Mouse (Mus musculus) erythroblast, adult 5-6 weeks (primary cell): Measurements from ENCODE around the gene Rhbdl1. TPM values are rescaled to one million over a fixed set of nuclear protein-coding genes. Genes with fewer than 3 reads are reported as not detected.

ENCODE experiments used
- ATAC-seq: replicated peaks from 2 replicates; pipeline ENCODE4 v1.8.0; 2016; ENCODE audit warnings: moderate number of reproducible peaks, mild to moderate bottlenecking, moderate TSS enrichment, inconsistent platforms; ENCODE audit not compliant: poor library complexity, low FRiP score, severe bottlenecking
- total RNA-seq, 2 experiments: library from RNA; stranded (forward) in 1 of 2; stranded (reverse) in 1 of 2; fragments of 150-400 nt in 1 of 2; fragments of 200-764, 138-1000 nt in 1 of 2; gene quantifications; 2 replicates each; pipeline versions ENCODE4 v1.2.3 to v1.2.4; 2015 to 2017; ENCODE audit warnings: low replicate concordance in 2 of 2

Gene Rhbdl1
- not detected in 2 replicates for total RNA-seq (2015; ENCODE audit: low replicate concordance)
- total RNA-seq (2017; ENCODE audit: low replicate concordance) = 4.7 TPM in 1 of 2 replicates, not detected in the other

DNA sequence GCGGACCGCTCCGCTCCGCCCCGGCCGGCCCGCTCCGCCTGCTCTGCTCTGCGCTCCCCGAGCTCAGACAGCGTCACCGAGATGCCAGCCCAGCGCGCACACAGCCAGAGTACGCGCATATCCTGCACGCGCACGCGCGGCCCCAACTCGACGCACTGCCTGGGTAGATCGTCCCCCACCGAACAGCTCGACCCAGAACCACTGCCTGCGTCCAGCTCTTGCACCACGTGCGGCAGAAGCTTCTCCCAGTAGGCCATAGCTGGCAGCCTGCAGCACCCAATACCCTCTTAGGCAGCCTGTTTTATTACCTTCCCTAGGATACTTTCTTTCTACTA lies at the start of gene Rhbdl1:
Rhbdl1 (minus strand) TSS at position 220 of the 335 bp plus-strand sequence.
- ATAC-seq = no peak

GRCm38 (mm10) chr17:25886806-25887205 lies 49.7 kb upstream of the Rhbdl1 start:
- ATAC-seq = no peak

DNA sequence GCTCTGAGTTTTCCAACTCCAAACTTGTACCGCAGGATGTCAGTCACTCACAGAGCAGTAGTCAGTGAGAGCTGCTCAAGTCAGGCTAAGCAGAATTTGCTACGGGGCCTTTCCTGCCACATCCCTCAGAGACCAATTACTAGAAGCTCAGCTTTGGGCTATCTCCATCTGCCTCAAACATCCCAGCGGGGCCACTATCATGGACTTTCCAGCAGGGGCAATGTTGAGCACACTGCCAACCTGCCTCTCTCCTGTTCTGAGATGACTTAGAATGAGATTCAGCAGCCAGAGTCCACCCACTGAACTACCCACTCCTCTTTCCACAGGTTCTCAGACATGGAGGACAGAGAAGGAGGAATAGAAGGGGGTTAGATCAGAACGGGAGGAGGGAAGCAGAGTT lies 48.5 kb upstream of the Rhbdl1 start:
- ATAC-seq = peak; percentile 60; the same call in 1 of the 2 replicates

DNA sequence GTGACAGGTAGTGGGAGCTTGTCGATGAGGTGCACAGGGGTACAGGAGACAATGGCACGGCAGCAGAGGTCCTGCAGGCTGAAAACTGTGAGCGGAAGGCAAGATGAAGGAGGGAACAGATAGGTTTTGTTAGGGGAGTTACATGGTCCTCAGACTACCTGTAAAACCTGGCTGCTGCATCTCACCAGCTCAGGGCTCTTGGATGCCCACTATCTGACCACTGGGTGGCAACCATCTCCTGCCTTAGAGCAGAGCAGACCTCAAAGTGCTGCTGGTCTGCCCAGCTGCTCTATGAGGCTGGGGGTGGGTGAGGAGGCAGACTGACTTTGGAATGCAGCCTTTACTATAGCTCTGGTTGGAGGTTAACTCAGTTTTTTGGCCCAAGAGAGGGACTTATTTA lies 46.7 kb upstream of the Rhbdl1 start:
- ATAC-seq = no peak

DNA sequence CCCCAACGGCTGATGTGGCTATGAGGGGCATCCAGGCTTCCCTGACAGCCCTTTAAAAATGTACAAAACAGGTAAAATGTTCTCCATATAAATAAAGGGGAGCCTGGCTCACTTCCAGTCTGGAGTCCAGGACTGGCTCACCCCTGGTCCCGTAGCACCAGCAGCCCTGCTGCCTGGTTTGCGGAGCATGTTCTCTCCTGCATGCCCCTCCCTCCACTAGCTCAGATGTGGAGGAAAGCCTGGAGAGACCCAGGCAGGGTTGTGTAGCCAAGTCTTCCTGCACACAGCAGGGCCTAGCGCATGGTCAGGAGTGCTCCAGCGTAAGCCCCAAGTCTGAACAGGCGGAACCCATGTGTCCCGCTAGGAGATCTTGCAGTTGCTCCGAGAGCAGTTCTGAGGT lies 46.2 kb upstream of the Rhbdl1 start:
- no peak for ATAC-seq

DNA sequence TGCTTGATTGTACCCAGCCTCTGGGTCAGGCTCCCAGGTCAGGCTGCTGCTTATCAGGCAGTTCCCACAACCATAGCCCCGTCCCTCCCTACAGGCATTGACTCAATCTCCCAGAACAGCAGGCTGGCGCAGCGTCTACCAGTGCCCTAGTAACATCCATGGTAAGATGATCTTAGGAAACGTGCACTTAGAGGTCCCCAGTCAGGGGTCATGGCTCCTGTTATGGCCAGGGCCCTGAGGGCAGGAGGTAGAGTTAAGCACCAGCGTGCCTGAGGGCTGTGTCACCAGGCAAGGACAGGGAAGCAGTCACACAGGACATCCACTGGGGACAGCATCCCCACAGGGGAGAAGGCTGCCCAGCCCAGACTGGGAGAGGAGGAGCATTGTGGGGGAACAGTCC lies 45.2 kb upstream of the Rhbdl1 start:
- no peak for ATAC-seq

GRCm38 (mm10) chr17:25881691-25882090 lies 44.6 kb upstream of the Rhbdl1 start:
- no peak for ATAC-seq

DNA sequence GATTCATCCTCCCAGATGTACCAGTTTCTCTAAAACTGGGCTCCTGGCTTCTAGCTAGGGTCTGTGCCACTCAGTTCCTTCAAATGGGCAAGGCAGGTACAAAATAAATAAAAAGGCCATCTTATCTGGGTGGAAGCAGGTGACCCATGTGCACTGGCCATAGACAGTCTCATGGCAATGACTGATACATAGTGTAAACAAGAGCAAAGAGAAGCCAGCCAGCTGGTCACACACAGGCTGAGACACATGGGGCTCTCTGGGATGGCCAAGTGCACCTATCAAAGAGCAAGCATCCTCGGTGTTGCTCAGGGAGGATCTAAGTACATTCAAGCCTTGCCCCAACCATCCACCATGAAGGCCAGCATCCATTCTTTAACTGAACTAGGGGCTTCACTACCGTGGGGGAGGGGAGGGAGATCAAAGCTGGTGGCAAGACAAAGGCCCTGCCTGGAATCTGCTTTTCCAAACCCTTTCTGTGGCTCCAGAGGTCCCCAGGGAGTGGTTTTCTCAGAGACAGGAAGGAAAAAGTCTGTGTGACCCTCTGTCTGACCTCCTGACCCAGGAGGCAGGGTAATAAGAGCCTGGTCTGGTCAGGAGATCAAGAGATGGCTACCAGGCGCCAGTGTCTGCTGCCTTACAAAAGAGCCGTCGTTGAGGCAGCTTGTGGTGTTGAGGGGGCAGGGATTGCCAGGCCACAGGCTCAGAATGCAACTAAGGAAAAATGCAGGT lies 44.0 kb upstream of the Rhbdl1 start:
- no peak for ATAC-seq

DNA sequence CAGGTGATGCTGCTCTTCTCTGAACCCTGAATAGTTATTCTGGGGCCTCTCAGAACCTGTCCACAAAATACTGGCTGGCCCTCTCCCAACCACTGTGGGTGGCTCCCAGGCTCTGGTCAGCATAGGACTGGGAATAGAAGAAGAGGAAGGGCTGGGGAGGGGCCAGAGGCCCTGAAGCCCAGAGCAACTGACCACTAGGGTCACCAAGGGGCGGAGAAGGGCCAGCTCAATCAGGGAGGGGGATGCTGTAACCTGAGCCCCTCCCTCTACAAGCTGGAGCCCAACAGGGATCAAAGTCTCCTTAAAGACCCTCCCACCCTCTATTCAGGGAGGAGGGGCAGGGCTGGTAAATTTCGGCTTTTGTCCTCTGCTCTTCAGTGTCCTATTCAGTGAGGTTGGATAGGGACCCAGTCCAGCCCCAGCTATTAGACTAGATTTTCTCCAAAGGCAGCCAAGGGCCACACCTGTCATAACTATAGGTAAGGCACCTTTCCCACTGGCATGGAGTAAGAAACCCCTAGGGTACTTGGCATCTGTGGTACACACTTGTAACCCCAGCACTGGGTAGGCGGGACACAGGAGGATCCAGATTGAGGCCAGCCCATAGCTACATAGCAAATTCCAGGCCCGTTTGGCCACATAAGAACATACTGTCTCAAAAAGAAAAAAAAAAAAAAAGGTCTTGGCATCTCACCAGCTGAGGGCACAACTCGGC lies 43.3 kb upstream of the Rhbdl1 start, which contains the start of gene Wfikkn1:
Wfikkn1 (minus strand) TSS at position 663 of the 715 bp plus-strand sequence.
- no peak for ATAC-seq

- ATAC-seq = no peak
Observed at GRCm38 (mm10) chr17:25879750-25880149, 42.7 kb upstream of the Rhbdl1 start.

GRCm38 (mm10) chr17:25879261-25879660 lies 42.2 kb upstream of the Rhbdl1 start:
- no peak for ATAC-seq

GRCm38 (mm10) chr17:25878611-25879180 lies 41.6 kb upstream of the Rhbdl1 start:
- no peak for ATAC-seq

GRCm38 (mm10) chr17:25877741-25878610 lies 40.9 kb upstream of the Rhbdl1 start:
- no peak for ATAC-seq

- no peak for ATAC-seq
Observed at GRCm38 (mm10) chr17:25877025-25877424, 39.9 kb upstream of the Rhbdl1 start.

DNA sequence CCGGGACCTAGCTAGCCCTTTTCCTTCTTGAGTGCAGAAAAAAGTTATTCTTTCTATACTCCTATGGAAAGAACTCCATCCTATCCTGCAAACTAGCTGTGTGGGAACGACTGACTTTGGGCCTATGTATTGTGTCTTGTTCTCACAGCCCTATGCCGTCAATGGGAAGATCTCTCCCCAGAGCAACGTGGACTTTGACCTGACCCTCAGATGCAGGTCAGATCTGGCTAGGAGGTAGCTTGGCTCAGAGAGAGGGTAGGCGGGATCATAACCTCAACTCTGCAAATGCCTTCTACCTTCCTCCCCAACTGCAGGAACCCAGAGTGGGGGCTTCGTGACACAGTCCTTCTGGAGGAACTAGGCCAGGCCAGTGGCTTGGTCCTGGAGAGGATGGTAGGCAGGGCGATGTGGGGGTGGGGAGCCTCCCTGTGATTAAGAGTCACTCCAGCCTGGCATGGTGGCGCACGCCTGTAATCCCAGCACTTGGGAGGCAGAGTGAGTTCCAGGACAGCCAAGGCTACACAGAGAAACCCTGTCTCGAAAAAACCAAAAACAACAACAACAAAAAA lies 39.3 kb upstream of the Rhbdl1 start:
- ATAC-seq = no peak

GRCm38 (mm10) chr17:25875171-25876136 lies 38.4 kb upstream of the Rhbdl1 start:
- ATAC-seq = peak; percentile 84

DNA sequence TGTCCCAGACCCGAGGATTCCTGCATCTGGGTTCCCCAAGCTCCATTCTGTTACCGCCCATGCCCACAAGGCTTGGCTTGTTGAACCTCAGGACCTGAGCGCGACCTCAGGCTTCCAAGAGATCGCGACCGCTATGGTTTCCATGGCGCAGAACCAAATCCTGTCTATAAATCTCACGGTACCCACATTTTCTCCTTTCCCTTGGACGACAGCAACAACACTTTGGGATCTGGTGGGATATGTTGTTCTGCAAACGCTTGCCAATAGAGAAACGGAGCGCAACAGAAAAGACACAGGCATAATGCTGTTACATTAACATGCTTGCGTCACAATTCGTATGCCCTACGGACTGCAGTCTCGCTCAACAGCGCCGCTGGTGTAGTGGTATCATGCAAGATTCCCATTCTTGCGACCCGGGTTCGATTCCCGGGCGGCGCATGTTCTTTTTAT lies 37.7 kb upstream of the Rhbdl1 start, which contains the start of gene Mettl26:
Mettl26 (plus strand) TSS at position 354 of the 450 bp plus-strand sequence.
- peak; percentile 71 for ATAC-seq

DNA sequence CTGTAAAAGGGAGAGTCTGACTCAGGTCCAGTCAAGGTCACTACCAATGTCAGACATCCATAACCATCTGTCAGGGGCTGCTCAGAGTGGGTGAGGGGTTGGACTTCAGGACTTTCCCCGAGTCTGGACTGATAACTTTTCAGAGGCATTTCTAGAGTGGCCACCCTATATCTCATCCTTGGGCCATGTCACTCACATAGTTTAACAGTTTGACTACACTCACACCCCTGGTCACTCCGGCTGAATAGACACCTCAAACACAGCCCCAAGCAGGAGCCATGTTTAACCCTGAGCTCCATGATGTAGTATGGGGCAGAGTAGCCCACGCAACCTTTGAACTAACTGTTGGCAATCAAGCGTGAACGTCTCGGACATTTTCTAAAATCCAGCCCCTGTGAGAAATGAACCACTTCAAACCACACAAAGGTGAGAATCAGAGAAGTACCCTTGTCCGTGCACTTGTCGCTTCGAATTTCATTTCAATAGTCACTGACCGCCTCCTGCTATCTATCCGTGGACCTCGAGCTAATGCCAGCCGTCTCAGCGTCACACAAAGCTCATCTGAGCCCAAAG lies 37.1 kb upstream of the Rhbdl1 start:
- no peak for ATAC-seq
